8 mouse cellular contexts compared by ENCODE assay signal in the genomic region with DNA sequence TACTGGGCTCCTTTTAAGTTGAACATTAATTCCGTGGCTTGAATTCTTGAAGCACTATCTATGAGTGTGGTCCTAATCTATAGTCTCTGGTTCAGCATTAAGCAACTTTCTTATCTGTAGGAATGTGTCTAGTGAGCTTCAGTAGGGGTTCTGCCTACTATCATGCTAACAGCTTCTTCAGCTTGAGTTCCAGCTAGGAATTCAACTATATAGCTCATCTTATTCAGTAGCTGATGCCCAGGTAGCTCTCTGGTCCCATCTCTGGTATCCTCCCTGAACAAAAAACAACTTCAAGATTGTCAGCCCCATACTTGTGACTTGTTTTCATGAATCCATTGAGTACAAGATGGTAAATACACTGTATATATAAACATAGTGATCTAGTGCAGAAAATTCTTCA. TPM values are rescaled to one million over a fixed set of nuclear protein-coding genes. Genes with fewer than 3 reads are reported as not detected.
DNase-seq lines count a peak whose midpoint lies in the region; ATAC-seq lines count a peak whose summit lies in the region.

TSS of gene Ndn (plus strand) at position 301 of the 400 bp plus-strand sequence.

- H3K27ac ChIP-seq in heart, embryonic 14.5 days (replicated peaks in 1 of 2; ENCODE audit: control insufficient read depth in 1 of 2, insufficient read depth in 1 of 2, low read depth in 2 of 2, low read length in 2 of 2) = no peak within 1 kb of the TSS
- no peak within 1 kb of the TSS for H3K27ac ChIP-seq in limb, embryonic 12.5 days

- no peaks in the 10 kb centered on the region for H3K9me3 ChIP-seq in heart, embryonic 14.5 days (ENCODE audit: control insufficient read depth, low read length)
- H3K9me3 ChIP-seq in limb, embryonic 12.5 days = peaks cover 11% of the 10 kb centered on the region; the same call in 1 of the 2 replicates

- H3K4me1 ChIP-seq in heart, embryonic 14.5 days (ENCODE audit: control insufficient read depth in 2 of 2, insufficient read depth in 2 of 2, low read length in 2 of 2) = peaks cover 0 to 4% of the 10 kb centered on the region in 2 experiments; a peak in 2 of 4 replicates
- H3K4me1 ChIP-seq in limb, embryonic 12.5 days (replicated peaks) = 0 out of 2 replicates have a peak, but pooled peaks cover 4% of the 10 kb centered on the region

- no peak within 1 kb of the TSS for H3K9ac ChIP-seq in heart, embryonic 14.5 days (ENCODE audit: low read length)
- H3K9ac ChIP-seq in limb, embryonic 12.5 days (replicated peaks) = no peak within 1 kb of the TSS

- no peaks in the 10 kb centered on the region for H3K36me3 ChIP-seq in heart, embryonic 14.5 days (ENCODE audit: control insufficient read depth, insufficient read depth, low read length)
- H3K36me3 ChIP-seq in limb, embryonic 12.5 days = no peaks in the 10 kb centered on the region

- H3K27me3 ChIP-seq in heart, embryonic 14.5 days (ENCODE audit: control insufficient read depth, insufficient read depth, low read length) = no peaks in the 10 kb centered on the region
- no peaks in the 10 kb centered on the region for H3K27me3 ChIP-seq in limb, embryonic 12.5 days

- DNase-seq in heart, adult 8-10 months (ENCODE audit: low spot score) = no peak
- no peak for DNase-seq in adrenal gland, postnatal 14 days
- DNase-seq in gonadal fat pad, adult 2 months (ENCODE audit: low read depth) = no peak
- no peak for DNase-seq in thymus, adult 18-20 months
- DNase-seq in cerebellum, postnatal 25 days = no peak
- no peak for DNase-seq in urinary bladder, postnatal 36 days (ENCODE audit: low spot score in 2 of 2)

- 22% methylated on average over 1 of the region's 1 CpGs for WGBS in heart, embryonic 14.5 days
- WGBS in limb, embryonic 12.5 days = 64% methylated on average over 1 of the region's 1 CpGs

- ATAC-seq in heart, embryonic 14.5 days (ENCODE audit: insufficient number of reproducible peaks, insufficient read depth, low FRiP score, low read depth) = no peak
- no peak for ATAC-seq in limb, embryonic 12.5 days (ENCODE audit: insufficient number of reproducible peaks, insufficient read depth, low FRiP score, low TSS enrichment, low read depth)

- H3K4me2 ChIP-seq in heart, embryonic 14.5 days (ENCODE audit: low read length) = no peak within 1 kb of the TSS
- no peak within 1 kb of the TSS for H3K4me2 ChIP-seq in limb, embryonic 12.5 days

- H3K4me3 ChIP-seq in heart, embryonic 14.5 days (ENCODE audit: control insufficient read depth in 1 of 2, insufficient read depth in 1 of 2, low read depth in 1 of 2, low read length in 2 of 2) = no peak within 1 kb of the TSS
- no peak within 1 kb of the TSS for H3K4me3 ChIP-seq in limb, embryonic 12.5 days (replicated peaks)

RNA-seq across cellular contexts. Expression of gene Ndn, which starts in this region (rescaled TPM):
- polyA plus RNA-seq in heart, embryonic 14.5 days (2014; fragmentation: Nextera tagmentation; extraction: Ambion mirVana) = 53.8 and 62.3 TPM in 2 replicates
- total RNA-seq in heart, adult 8-10 months (2022) = 1 to 10 TPM; 3.1 to 5.2 (median 3.9) TPM
- 77.8 and 79.0 TPM in 2 replicates for total RNA-seq in adrenal gland, postnatal 14 days (2021)
- polyA plus RNA-seq in gonadal fat pad, adult 2 months (2012; rRNA removed) = 12.7 and 17.2 TPM in 2 replicates
- polyA plus RNA-seq in limb, embryonic 12.5 days (2016; fragmentation: Nextera tagmentation; extraction: Ambion mirVana) = 86.7 and 90.6 TPM in 2 replicates

Comparison
In these comparisons a context has a peak if more than half of its experiments do, and no peak if none do; other contexts are left out.
1. RNA of gene Ndn (total RNA-seq): 77.8 to 79.0 TPM in adrenal gland, postnatal 14 days; 3.1 to 5.2 TPM in heart, adult 8-10 months; every median in the first group is over 10 times any median in the second.